Mouse (Mus musculus) heart, adult 18-20 months (tissue): ENCODE results near the gene Flt3. TPM values are rescaled to one million over a fixed set of nuclear protein-coding genes. Genes with fewer than 3 reads are reported as not detected.

Source experiments
- DNase-seq, 2 experiments: peaks; one replicate each; pipeline ENCODE4 v3.0.0; 2021 to 2022; ENCODE audit warnings: mixed read lengths in 1 of 2
- total RNA-seq, 2 experiments: library from RNA; stranded (reverse); gene quantifications; 2 replicates each; pipeline ENCODE4 v1.2.3; 2021

The Flt3 gene
- total RNA-seq, 2 experiments from 2014 or later = 0.10 to 0.62 TPM

- no peak for DNase-seq
Observed at GRCm38 (mm10) chr5:147354161-147354780, 46.0 kb downstream of the Flt3 start.

DNA sequence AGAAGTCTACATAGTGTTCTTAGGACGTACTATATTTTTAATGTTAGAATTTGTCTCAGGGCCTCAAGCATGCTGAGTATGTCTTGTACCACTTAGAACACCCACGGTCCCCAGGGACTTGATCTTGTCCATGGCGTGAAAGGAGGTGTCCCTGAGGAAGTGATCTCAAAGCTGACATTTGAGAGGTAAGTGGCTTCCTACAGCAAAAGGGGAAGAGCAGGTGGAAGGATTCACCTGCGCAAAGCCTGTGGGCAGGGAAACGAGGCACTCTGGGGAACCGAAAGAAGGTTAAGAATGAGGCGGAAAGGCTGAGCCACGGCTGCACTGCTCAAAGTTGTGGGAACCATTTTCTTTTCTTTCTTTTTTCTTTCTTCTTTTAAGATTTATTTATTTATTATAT, 48.4 kb downstream of the Flt3 start:
- no peak for DNase-seq

DNA sequence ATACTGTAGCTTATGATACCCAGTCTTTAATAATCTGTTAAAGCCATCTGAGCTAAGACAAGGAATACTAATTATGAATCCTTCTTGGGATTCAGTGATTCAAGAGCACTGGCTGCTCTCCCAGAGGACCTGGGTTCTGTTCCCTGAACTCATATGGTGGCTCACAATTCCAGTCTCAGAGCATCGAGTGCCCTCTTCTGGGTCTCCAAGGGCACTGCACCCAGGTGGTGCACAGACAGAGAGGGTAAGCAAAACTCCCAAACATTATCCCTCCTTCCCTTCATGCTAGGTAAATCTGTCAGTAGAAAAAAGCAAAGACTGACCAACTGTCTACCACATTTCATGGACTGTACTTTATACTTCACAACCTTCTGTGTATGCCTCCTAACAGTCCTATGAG, 54.3 kb downstream of the Flt3 start:
- no peak for DNase-seq

DNA sequence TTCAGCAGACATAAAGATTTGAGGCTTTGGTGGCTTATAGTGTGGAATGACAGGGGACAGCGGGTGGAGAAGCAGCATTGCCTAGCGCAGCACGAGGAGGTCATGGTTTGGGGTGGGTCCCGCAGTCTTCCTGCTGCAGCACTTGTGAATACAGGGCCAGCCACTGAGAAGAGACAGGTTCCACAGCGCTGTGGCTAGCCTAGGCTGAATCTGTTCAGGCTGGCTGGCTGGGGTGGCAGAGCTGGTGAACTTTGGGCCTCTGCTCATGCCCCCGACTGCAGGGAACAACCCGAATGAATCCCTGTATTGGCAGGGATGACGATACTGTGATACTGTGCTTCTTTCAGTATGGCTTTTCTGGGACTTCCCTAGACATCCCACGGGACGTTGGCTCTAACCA, 56.4 kb downstream of the Flt3 start:
- DNase-seq = no peak

DNA sequence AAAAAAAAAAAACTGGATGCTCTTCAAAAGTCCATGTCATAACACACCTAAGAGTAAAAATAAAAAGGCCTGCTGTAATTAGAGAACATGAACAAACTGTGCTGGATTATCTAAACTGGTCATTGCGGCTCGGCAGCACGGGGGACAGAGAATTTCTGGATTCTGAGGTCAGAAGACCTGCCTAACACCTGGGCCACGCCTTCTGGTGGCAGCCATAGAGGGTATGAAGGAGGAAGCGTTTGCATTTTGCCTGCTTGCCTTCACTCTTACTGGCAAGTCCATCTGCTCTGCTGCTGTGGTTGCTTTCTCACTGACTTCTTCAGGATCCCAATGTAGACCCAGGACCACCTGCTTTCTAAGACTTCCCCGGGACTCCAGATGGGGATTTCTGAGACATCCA, 57.4 kb downstream of the Flt3 start:
- DNase-seq = no peak

DNA sequence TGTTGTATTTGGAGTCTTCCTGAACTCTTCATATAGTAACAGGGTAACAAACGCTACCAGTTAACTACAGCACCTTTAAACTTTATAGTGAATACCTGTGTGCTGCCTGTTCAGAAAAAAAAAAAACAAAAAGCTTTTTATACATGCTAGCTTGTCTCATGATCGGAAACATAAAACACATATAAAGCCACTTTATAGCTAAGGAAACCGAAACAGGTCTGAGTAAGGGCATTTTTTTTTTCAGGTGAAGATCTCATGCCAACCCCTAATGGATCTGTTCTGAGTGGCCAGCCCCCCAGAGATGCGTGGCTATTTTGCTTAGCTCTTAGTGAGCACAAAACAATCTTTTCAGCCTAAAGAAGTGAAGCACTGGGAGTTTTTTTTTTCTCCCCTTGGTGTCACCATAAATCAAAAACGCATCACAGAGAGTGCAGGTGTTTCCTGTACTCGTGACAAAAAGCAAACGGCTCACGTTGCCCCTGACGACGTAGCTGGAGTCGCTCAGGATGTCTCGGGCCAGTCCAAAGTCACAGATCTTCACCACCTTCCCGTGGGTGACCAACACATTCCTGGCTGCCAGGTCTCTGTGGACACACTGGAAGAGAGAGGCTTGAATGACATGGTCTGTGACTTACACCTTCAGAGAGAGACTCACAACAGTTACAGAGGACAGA, 59.4 kb downstream of the Flt3 start:
- DNase-seq = no peak

- no peak for DNase-seq
Observed at GRCm38 (mm10) chr5:147339560-147339959, 60.7 kb downstream of the Flt3 start.

- DNase-seq = no peak
Observed at GRCm38 (mm10) chr5:147338967-147339366, 61.3 kb downstream of the Flt3 start.

DNA sequence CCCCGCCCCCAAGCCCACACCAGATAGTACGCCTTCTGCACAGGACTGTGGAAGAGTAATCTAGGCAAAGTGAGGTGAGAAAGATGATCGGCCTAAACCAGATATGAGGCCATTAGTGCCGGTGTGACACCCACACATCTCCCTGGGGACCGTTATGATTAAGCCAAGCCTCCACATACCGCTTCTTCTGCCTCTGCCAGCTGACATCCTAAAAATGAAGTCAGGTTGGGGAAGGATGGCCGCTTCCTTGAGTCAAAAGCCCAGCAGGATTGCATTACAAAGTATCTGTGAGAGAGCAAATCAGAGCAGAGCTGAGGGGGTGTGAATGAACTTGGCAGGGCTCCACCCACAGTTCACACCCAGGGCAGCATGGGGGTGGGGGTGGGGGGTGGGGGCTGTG, 67.6 kb downstream of the Flt3 start:
- no peak for DNase-seq

GRCm38 (mm10) chr5:147331547-147331946, 68.7 kb downstream of the Flt3 start:
- peak; percentile 21 to 49 for DNase-seq

GRCm38 (mm10) chr5:147329946-147330345, 70.3 kb downstream of the Flt3 start:
- no peak for DNase-seq

DNA sequence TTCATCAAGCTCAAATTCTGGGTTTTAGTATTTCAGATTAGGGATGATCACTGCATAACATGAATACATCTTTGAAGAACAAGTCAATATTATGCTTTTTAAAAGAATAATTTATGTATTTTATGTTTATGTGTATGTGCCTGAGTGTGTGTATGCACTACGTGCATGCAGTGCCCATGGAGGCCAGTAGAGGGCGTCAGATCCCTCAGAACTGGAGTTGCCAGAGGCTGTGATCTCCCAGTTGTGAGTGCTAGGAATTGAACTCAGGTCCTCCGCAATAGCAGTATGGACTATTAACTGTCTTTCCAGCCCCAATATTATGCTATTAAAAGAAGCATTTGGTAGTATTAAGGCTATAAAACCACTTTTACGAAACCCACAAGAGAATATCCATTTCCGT, 72.7 kb downstream of the Flt3 start:
- no peak for DNase-seq

DNA sequence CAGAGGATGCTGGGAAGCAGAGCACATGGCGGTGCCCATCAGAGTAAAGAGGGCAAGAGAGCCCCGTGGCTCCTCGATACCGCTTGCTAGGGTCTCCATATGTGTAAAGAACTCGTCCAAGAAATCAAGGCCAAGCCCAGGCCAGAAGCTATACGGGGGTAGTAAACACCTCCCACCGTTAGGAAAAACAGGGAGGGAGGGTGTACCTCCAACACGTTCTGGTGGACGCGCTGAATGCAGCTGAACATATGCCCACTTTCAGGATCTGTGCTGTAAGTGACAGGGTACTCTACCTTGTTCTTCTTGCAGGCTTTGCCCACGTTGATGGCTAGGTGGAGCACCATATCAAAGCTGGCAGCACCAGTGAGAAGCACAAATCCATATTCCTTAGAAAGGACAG, 74.4 kb downstream of the Flt3 start:
- no peak for DNase-seq

GRCm38 (mm10) chr5:147323237-147323917, 76.9 kb downstream of the Flt3 start:
- DNase-seq = peak; percentile 44 to 87

DNA sequence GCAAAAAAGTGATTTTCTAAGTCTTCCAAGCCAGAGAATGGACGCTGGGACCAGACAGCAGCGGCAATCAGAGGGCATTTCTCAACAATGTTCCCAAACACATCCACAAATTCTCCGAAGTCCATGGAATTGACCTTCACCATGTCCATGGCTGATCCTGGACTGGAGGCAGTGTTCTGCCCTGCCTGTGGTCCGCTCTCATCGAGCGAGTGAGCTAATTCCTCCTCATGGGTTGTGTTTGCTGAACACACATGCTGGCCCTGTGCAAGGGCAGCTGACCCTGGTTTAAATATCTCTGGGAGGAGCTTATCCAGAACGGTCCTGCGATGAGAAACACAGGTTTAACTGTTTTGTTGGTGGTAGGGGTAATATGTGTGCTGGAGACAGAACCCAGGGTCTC, 78.1 kb downstream of the Flt3 start, which contains the start of gene Urad:
TSS of gene Urad (minus strand) at position 258 of the 400 bp plus-strand sequence.
- DNase-seq = no peak

DNA sequence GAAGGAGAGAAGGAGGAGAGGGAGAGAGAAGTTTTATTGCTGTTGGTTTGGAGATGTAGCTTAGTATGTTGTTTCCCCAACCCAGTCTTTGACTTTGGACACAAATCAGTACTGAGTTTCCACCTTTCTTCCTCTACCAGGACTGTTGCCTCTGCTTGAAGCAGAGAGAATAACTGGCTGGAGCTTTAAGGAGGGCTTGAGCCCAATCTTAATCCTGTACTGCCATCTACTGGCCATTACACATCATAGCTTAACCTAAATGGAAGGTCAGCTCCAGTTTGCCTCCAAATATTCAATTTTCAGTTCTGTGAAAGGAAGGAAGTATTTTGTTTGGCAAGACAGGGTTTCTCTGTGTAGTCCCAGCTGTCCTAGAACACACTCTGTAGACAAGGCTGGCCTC, 80.6 kb downstream of the Flt3 start:
- peak; percentile 44 to 54 for DNase-seq

DNA sequence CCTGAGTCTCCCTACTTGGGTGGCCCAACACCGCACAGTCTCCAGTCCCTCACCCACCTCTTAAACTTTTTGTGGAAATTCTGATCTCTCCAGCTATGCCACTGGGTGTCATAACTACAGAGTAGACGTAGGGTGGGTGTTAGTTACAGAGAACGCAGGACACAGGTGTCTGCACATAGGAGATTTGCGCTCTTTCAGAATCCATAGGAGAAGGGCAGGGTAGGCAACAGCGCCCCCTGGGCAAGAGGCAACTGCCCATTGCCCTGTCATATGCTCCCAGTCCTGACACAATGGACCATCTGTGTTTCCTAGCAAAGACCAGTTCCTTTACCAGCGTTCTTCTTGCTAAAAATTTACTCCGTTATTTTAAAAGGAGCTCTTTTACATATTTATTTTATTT, 82.3 kb downstream of the Flt3 start:
- DNase-seq = no peak

- no peak for DNase-seq
Observed at GRCm38 (mm10) chr5:147317321-147317720, 83.0 kb downstream of the Flt3 start.

- DNase-seq = no peak
Observed at GRCm38 (mm10) chr5:147315432-147316075, 84.7 kb downstream of the Flt3 start.

- DNase-seq = peak in 1 of 2 experiments; percentile 13
Observed at GRCm38 (mm10) chr5:147314646-147315431, 85.5 kb downstream of the Flt3 start.

GRCm38 (mm10) chr5:147312830-147313685, 87.2 kb downstream of the Flt3 start:
- no peak for DNase-seq
